Mouse (Mus musculus): ENCODE measurements around the gene Ugt1a9.

Ugt1a9 gene

DNA sequence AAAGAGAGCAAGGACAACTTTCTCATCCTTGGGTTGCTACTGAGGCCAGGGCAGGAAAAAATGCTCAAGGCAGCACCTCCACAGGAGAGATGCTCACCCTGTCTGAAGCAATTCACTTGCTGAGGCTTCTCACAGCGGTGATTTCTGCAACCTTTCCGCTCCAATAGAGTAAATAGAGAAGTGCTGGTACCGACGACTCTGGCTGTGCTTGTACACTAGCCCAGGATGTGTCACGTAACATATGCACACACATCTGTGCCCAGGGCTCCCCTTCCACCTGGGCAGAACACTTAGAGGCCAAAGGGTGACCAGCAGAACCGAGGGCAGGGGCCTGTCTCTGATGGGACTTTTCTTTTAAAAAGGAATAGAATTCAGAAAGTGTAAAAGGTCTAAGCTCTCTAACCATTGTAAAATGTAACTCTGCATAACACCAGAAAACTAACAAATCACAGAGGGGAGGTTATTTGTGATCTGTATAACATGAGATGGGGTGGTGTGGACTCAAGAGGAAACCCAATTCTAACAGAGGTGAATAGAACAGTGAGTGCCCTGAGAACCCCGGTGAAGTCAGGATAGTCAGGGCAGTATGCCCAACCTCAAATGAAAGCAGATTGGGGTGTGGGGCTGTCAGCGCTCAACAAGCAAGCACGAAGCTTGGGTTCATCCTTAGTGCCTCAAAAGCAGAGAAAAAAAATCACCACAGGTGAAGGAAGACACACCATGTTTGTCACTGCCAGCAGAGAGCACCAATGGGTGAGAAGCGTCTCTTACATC, 190.2 kb downstream of the Ugt1a9 start:
- peak in 1 of 2 experiments; percentile 6 for DNase-seq

DNA sequence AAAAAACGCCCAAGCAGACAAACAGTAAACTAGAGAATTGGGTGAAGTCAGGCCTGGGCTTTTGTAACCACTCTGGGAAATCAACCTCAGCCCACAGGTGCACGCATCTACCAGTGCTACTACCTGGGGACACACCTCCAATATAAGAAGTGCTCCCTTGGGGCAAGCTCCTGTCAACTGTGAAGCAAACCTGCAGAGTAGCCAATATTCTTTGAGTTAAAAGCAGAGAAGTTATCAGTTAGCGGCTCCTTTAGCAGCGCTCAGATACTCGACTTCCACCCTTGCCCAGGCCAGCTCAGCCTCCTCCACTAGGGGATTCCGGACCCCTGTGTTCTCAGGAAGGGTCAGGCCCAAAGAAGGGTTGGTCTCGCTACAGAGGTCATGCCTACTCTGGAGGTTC, 191.1 kb downstream of the Ugt1a9 start:
- DNase-seq = peak in 1 of 2 experiments; percentile 23

DNA sequence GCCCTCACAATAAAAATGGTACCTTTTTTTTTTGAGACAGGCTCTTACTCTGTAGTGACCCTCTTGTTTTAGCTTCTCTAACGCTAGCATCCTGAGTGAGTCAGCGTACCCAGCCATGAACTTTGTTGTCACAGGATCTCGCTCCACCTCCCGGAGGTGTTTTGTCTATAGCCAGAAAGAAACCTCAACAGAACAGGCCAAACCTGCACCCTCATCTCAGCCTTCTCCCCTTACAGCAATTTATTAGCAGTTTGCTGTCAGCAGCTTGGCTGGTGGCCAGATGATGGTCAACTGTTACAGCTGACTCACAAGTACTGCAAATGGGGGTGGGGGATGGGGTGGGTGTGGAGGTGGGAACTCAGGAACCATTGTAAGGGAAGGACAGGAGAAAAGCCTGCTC, 191.7 kb downstream of the Ugt1a9 start:
- peak in 1 of 2 experiments; percentile 15 for DNase-seq

DNA sequence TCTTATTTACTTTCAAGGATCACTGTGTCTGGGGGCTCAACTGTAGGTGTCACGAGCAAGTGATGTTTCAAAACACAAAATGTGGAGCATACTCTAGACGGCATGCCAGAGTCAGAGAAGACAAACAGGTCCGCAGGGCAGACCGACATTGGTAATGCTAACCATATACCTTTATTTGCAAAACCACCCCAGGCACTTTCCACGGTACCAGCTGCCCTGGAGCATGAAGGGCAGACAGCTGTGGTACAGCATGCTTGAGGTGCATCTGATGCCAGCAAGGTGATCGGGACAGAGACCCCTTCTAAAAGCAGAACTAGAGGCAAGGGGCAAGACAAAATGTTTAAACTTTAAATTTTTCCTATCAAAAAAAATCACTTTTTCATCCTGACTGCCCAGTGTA, 192.4 kb downstream of the Ugt1a9 start:
- DNase-seq = no peak

DNA sequence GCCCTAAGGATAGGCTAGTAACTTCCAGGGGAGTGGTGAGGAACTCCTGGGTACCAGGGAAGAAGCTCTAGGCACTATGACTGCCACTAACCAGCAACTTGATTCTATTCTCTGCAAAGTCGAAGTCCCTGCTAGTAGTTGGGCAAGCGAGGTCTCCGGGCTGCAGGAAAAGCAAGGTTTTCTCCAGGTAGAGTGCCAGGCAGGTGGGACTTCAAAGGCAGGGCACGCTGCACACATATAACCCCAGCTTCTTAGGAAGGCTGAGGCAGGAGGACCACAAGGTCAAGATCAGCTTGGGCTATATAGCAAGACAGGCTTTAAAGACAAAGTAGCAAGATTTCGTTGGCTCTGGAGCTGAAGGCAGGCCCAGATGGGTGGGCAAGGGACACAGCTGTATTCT, 193.2 kb downstream of the Ugt1a9 start:
- DNase-seq = peak in 1 of 2 experiments; percentile 15

DNA sequence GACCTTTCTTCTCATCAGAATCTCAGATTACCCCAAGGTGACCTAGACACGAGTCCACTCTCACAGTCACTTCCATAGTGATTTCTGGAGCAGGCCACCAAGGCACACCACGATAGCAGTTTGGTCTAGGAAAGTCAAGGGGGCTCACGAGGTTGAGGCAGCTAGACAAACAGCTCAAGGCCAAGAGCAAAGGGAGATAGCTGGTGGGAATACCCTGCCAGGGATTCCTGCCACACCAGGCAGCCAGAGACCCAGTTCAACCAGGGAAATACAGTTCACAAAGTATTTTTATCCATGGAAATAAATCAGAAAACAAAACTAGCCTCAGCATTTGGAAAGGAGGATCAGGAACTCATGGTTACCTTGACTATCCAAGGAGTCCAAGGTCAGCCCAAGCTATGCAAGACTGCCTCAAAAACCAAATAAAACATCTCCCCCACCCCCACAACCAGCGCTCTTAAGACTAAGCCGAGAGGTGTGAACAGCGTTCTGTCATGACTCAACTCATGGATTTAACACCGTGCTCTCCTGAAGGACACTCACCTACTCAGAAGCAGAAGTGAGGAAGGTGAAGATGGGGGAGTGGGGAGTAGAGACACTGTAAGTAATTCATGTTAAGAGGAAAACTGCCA, 193.8 kb downstream of the Ugt1a9 start:
- no peak for DNase-seq

DNA sequence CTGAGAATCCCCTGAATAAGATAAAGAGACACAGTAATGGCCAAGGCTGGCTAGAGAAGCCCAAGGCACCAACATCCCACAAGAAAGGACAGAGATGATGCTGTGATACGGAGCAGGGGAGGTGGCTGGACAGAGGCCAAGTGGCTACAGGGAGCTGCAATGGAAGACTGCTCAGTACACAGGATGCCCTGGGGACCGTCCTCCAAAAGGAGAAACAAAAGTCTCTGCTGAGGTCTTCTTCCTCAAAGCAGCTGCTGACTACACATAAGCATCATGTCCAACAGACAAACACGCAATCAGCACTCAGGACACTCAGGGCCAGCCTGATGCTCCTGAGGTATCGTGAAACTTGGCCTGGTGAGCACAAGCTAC, 194.3 kb downstream of the Ugt1a9 start:
- peak in 1 of 2 experiments; percentile 12 for DNase-seq

DNA sequence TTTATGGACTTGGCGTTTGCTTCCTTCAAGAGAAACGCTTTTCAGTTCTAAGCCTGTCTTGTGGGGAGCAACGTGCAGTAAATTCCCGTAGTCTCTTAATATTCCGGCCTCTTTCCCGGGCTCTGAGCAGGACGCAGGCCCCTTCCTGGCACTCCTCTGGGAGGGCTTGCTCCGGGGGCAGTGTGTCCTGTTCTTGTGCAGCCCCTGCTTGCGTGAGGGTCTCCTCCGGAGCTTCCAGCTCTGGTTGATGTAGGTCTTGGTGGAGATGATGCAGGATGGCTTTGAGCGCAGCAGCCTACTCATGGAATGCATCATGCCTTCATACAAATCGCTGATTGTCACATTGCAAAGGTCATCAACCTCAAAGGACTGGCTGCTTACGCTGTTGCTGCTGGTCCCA, 195.5 kb downstream of the Ugt1a9 start:
- peak in 1 of 2 experiments; percentile 17 for DNase-seq

DNA sequence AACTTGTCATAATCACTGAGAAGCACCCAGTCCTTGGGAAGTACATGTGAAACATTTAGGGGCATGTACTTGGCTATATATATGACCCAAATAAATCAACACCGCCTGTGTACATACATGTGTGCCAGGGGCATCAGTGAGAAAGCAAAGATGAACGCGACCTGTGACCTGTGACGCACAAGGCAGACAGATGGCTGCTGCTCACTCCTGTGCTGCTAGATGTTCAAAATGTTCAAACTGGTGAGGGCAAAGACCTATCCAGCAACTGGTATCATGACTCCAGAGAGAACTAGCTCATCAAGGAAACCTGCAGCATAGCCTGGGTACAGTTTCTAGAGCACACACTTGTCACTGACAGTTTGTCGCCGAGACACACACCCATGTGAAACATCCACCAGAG, 196.9 kb downstream of the Ugt1a9 start:
- DNase-seq = no peak

DNA sequence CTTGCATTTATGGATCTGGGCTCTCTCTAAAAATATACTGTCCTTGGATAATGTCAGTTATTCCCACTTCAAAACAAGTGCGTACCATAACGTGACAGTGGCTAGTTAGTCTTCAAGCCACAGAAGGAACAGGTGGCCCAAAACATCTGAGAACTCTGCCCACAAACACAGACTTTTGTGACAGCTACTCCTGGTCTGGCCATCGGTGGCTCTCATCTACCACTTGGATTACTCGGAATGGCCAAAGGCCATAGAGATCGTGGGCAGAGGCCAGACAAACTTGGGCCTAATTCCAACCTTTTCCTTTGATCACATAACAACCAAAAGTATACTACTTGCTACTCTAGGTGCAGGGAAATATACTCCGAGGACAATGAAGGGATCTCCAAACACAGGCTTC, 197.5 kb downstream of the Ugt1a9 start:
- no peak for DNase-seq
